Mouse (Mus musculus): Measurements from ENCODE around the gene Vps4b. TPM values are rescaled to one million over a fixed set of nuclear protein-coding genes. Genes with fewer than 3 reads are reported as not detected.

Vps4b gene
- polyA plus RNA-seq, 1 experiment from 2014 or later, result 39.2 TPM

Other genes with a start within 250 kb of the Vps4b start
- gene Bcl2, start 82.5 kb downstream of the Vps4b start, polyA plus RNA-seq (2015; fragmentation: Nextera tagmentation; extraction: Ambion mirVana), result 15.1 TPM in 2 replicates
- gene Kdsr, start 37.0 kb downstream of the Vps4b start, polyA plus RNA-seq (2015; fragmentation: Nextera tagmentation; extraction: Ambion mirVana), result 14.5 and 14.9 TPM in 2 replicates
- gene Serpinb5, start 64.4 kb upstream of the Vps4b start, polyA plus RNA-seq (2015; fragmentation: Nextera tagmentation; extraction: Ambion mirVana), result not detected in 2 replicates
- gene Serpinb12, start 137.7 kb upstream of the Vps4b start, polyA plus RNA-seq (2015; fragmentation: Nextera tagmentation; extraction: Ambion mirVana), result 0.12 TPM in 1 of 2 replicates, not detected in the other
- gene Serpinb13, start 184.3 kb upstream of the Vps4b start, polyA plus RNA-seq (2015; fragmentation: Nextera tagmentation; extraction: Ambion mirVana), result not detected in 2 replicates